ENCODE assay signal across 25 mouse cellular contexts in genomic region chr11:37009243-37009642, GRCm38 (mm10).
A peak's percentile ranks its signal among the peaks of the same experiment; 100 is the strongest.
DNase-seq lines count a peak whose midpoint lies in the region; ATAC-seq lines count a peak whose summit lies in the region.
"Had no signal": no experiment of that assay in that cellular context is flagged by ENCODE, and none has a peak within 500 bp of the region (broad histone marks: within the 10 kb centered on the region; RNA-seq: fewer than 3 reads in every experiment).

No protein-coding gene starts in this region.

- no peak overlapping the region for H3K9ac ChIP-seq in forebrain, embryonic 16.5 days (replicated peaks; ENCODE audit: low read depth, low read length)
- H3K9ac ChIP-seq in neural tube, embryonic 11.5 days (ENCODE audit: low read length), result no peak overlapping the region
- H3K9ac ChIP-seq: embryonic facial prominence, embryonic 12.5 days; embryonic facial prominence, embryonic 15.5 days; forebrain, embryonic 12.5 days; hindbrain, embryonic 12.5 days had no signal

- peak; percentile 9 for DNase-seq in embryo, embryonic 10.5 days (ENCODE audit: low spot score)
- DNase-seq in embryo, embryonic 9.5 days (ENCODE audit: extremely low spot score), result no peak
- DNase-seq in forebrain, embryonic 10.5 days (ENCODE audit: extremely low spot score, low spot score), result no peak
- peak; percentile 15 for DNase-seq in layer of hippocampus, adult 11-12 months (ENCODE audit: low spot score)
- DNase-seq in layer of hippocampus, postnatal 25 days (ENCODE audit: extremely low spot score in 1 of 2, low spot score in 1 of 2), result no peak
- DNase-seq in neural tube, embryonic 11.5 days (ENCODE audit: low spot score), result peak; percentile 26
- DNase-seq in neural tube, embryonic 10.5 days (ENCODE audit: extremely low spot score, low spot score), result no peak
- DNase-seq: adrenal gland, adult 8-10 months; adrenal gland, postnatal 25 days; cerebellum, adult 18-20 months; cerebellum, adult 9-10 months; cerebellum, postnatal 14 days; gastrocnemius, adult 2 months; gastrocnemius, postnatal 14 days; heart, adult 11 months had no signal

- no peak overlapping the region for H3K4me3 ChIP-seq in forebrain, embryonic 16.5 days (replicated peaks; ENCODE audit: low read length)
- no peak overlapping the region for H3K4me3 ChIP-seq in forebrain, embryonic 10.5 days
- no peak overlapping the region for H3K4me3 ChIP-seq in neural tube, embryonic 11.5 days (ENCODE audit: low read depth, low read length)
- H3K4me3 ChIP-seq: embryonic facial prominence, embryonic 12.5 days; embryonic facial prominence, embryonic 15.5 days; forebrain, embryonic 12.5 days; gastrocnemius, adult 2 months; hindbrain, embryonic 12.5 days had no signal

- peak; percentile 63; the same call in 1 of the 2 replicates for ATAC-seq in forebrain, embryonic 16.5 days
- no peak for ATAC-seq in neural tube, embryonic 11.5 days (ENCODE audit: insufficient read depth, low FRiP score, low TSS enrichment)
- ATAC-seq: activated CD4-positive, CD25-positive, alpha-beta regulatory T cell, adult 4 months; hindbrain, embryonic 16.5 days; inflammation-experienced regulatory T-cells, adult 6 months; intestine, embryonic 16.5 days had no signal

- H3K4me1 ChIP-seq in forebrain, embryonic 16.5 days (replicated peaks; ENCODE audit: control insufficient read depth, insufficient read depth, low read length), result peaks cover 3% of the 10 kb centered on the region; the same call in 1 of the 2 replicates
- 0 out of 2 replicates have a peak, but pooled peaks cover 3% of the 10 kb centered on the region for H3K4me1 ChIP-seq in forebrain, embryonic 10.5 days
- no peaks in the 10 kb centered on the region for H3K4me1 ChIP-seq in neural tube, embryonic 11.5 days (ENCODE audit: control insufficient read depth, insufficient read depth, low read length)
- H3K4me1 ChIP-seq: embryonic facial prominence, embryonic 12.5 days; embryonic facial prominence, embryonic 15.5 days; forebrain, embryonic 12.5 days; hindbrain, embryonic 12.5 days had no signal

- H3K27me3 ChIP-seq in forebrain, embryonic 16.5 days (replicated peaks; ENCODE audit: control insufficient read depth, insufficient read depth, low read length), result no peaks in the 10 kb centered on the region
- H3K27me3 ChIP-seq in forebrain, embryonic 10.5 days (ENCODE audit: poor library complexity, severe bottlenecking), result no peaks in the 10 kb centered on the region
- H3K27me3 ChIP-seq in neural tube, embryonic 11.5 days (ENCODE audit: control insufficient read depth, insufficient read depth, low read length), result no peaks in the 10 kb centered on the region
- H3K27me3 ChIP-seq: embryonic facial prominence, embryonic 12.5 days; embryonic facial prominence, embryonic 15.5 days; forebrain, embryonic 12.5 days; hindbrain, embryonic 12.5 days had no signal

- no peak overlapping the region for H3K27ac ChIP-seq in forebrain, embryonic 16.5 days (ENCODE audit: low read length)
- H3K27ac ChIP-seq in forebrain, embryonic 10.5 days, result no peak overlapping the region
- H3K27ac ChIP-seq in neural tube, embryonic 11.5 days (ENCODE audit: low read depth, low read length), result no peak overlapping the region
- H3K27ac ChIP-seq: embryonic facial prominence, embryonic 12.5 days; embryonic facial prominence, embryonic 15.5 days; forebrain, embryonic 12.5 days; gastrocnemius, adult 2 months; hindbrain, embryonic 12.5 days had no signal

- H3K36me3 ChIP-seq in forebrain, embryonic 16.5 days (ENCODE audit: control insufficient read depth, insufficient read depth), result no peaks in the 10 kb centered on the region
- no peaks in the 10 kb centered on the region for H3K36me3 ChIP-seq in forebrain, embryonic 10.5 days (replicated peaks)
- H3K36me3 ChIP-seq in neural tube, embryonic 11.5 days (ENCODE audit: control insufficient read depth, insufficient read depth, low read length), result no peaks in the 10 kb centered on the region
- H3K36me3 ChIP-seq: embryonic facial prominence, embryonic 12.5 days; embryonic facial prominence, embryonic 15.5 days; forebrain, embryonic 12.5 days; hindbrain, embryonic 12.5 days had no signal

- WGBS in forebrain, embryonic 16.5 days, result 41% methylated on average over 1 of the region's 1 CpGs
- 81% methylated on average over 1 of the region's 1 CpGs for WGBS in forebrain, embryonic 10.5 days
- 71% methylated on average over 1 of the region's 1 CpGs for WGBS in neural tube, embryonic 11.5 days

- H3K9me3 ChIP-seq in forebrain, embryonic 16.5 days (ENCODE audit: control insufficient read depth, low read length), result no peaks in the 10 kb centered on the region
- no peaks in the 10 kb centered on the region for H3K9me3 ChIP-seq in forebrain, embryonic 10.5 days
- no peaks in the 10 kb centered on the region for H3K9me3 ChIP-seq in neural tube, embryonic 11.5 days (ENCODE audit: control insufficient read depth, low read length)
- H3K9me3 ChIP-seq: embryonic facial prominence, embryonic 12.5 days; embryonic facial prominence, embryonic 15.5 days; forebrain, embryonic 12.5 days; hindbrain, embryonic 12.5 days had no signal

- no peak overlapping the region for H3K4me2 ChIP-seq in forebrain, embryonic 16.5 days (ENCODE audit: low read length)
- H3K4me2 ChIP-seq in neural tube, embryonic 11.5 days (ENCODE audit: low read depth), result no peak overlapping the region
- H3K4me2 ChIP-seq: embryonic facial prominence, embryonic 12.5 days; embryonic facial prominence, embryonic 15.5 days; forebrain, embryonic 12.5 days; heart, embryonic 11.5 days; hindbrain, embryonic 12.5 days had no signal

Comparison
In these comparisons a context has a peak if more than half of its experiments do, and no peak if none do; other contexts are left out.
1. DNase-seq: peak in embryo, embryonic 10.5 days (single experiment), layer of hippocampus, adult 11-12 months (single experiment) and neural tube, embryonic 11.5 days (single experiment); none in embryo, embryonic 9.5 days (single experiment), forebrain, embryonic 10.5 days (single experiment), layer of hippocampus, postnatal 25 days (0 of 2) and neural tube, embryonic 10.5 days (single experiment).